Mouse (Mus musculus) gonadal fat pad, adult 2 months (tissue): Measurements from ENCODE around the gene Vmn2r72. TPM values are rescaled to one million over a fixed set of nuclear protein-coding genes. Genes with fewer than 3 reads are reported as not detected.

Experiments
- DNase-seq: peaks from one replicate; pipeline ENCODE4 v3.0.0-alpha.2; 2012; ENCODE audit warnings: low read depth
- polyA plus RNA-seq: library from polyadenylated mRNA; depleted of rRNA; stranded (reverse); fragments of >200 nt; gene quantifications from 2 replicates; pipeline ENCODE4 v1.2.3, GENCODE M21; 2012; rRNA removed

Gene Vmn2r72
- not detected in 2 replicates for polyA plus RNA-seq

- DNase-seq: no peak
These were observed at the start of gene Vmn2r72 for GRCm38 (mm10) chr7:85754997-85755396. TSS of gene Vmn2r72 (minus strand) at chr7:85755097.

Other genes starting within 250 kb of the Vmn2r72 start
- not detected in 2 replicates for gene Vmn2r71, start 192.0 kb downstream of the Vmn2r72 start, polyA plus RNA-seq
- not detected in 2 replicates for gene Vmn2r70, start 185.9 kb downstream of the Vmn2r72 start, polyA plus RNA-seq
- not detected in 2 replicates for gene Vmn2r73, start 121.2 kb upstream of the Vmn2r72 start, polyA plus RNA-seq
- not detected in 2 replicates for gene Vmn2r74, start 206.5 kb upstream of the Vmn2r72 start, polyA plus RNA-seq